Mouse (Mus musculus): Measurements from ENCODE around the gene Golga1. TPM values are rescaled to one million over a fixed set of nuclear protein-coding genes. Genes with fewer than 3 reads are reported as not detected.
A peak's percentile ranks its signal among the peaks of the same experiment; 100 is the strongest.

Golga1 gene
- polyA plus RNA-seq, 2 experiments = 30.9 to 37.9 TPM

- no peak for TF ChIP-seq POLR2A (IDR thresholded peaks at IDR 0.05; ENCODE audit: borderline replicate concordance, extremely low read depth, insufficient read depth, insufficient read length)
- H3K9me3 ChIP-seq (ENCODE audit: control insufficient read depth, low read length) = no peaks in the 10 kb centered on the region
- H3K4me1 ChIP-seq (ENCODE audit: control insufficient read depth, insufficient read depth, low read length) = peaks cover 24% of the 10 kb centered on the region
- DNase-seq (ENCODE audit: low spot score) (no peak), ATAC-seq (ENCODE audit: low FRiP score, low read depth) (no peak)
- H3K36me3 ChIP-seq (ENCODE audit: control insufficient read depth, insufficient read depth, low read length) = peaks cover 45% of the 10 kb centered on the region
- H3K4me2 ChIP-seq (replicated peaks; ENCODE audit: low read depth, low read length, severe bottlenecking) = peak overlapping the region; percentile 65
- H3K4me3 ChIP-seq (replicated peaks; ENCODE audit: low read length) = peak overlapping the region; percentile 76
- WGBS = 64% methylated on average over 5 of the region's 5 CpGs
- H3K9ac ChIP-seq (ENCODE audit: low read depth, low read length, severe bottlenecking) = peak overlapping the region; percentile 83
- no peak overlapping the region for H3K27ac ChIP-seq (replicated peaks; ENCODE audit: low read depth, low read length)
- no peaks in the 10 kb centered on the region for H3K27me3 ChIP-seq (ENCODE audit: control insufficient read depth, insufficient read depth, low read length)
These were observed 61.8 kb downstream of the Golga1 start for GRCm38 (mm10) chr2:39003512-39003911.

GRCm38 (mm10) chr2:39003106-39003505, 62.2 kb downstream of the Golga1 start:
- peaks cover 45% of the 10 kb centered on the region for H3K36me3 ChIP-seq (ENCODE audit: control insufficient read depth, insufficient read depth, low read length)
- no peak for TF ChIP-seq POLR2A (IDR thresholded peaks at IDR 0.05; ENCODE audit: borderline replicate concordance, extremely low read depth, insufficient read depth, insufficient read length)
- peak overlapping the region; percentile 83; the same call in 1 of the 2 replicates for H3K9ac ChIP-seq (ENCODE audit: low read depth, low read length, severe bottlenecking)
- H3K4me2 ChIP-seq (replicated peaks; ENCODE audit: low read depth, low read length, severe bottlenecking) = peak overlapping the region; percentile 65
- H3K4me3 ChIP-seq (replicated peaks; ENCODE audit: low read length) = peak overlapping the region; percentile 76
- DNase-seq (ENCODE audit: low spot score) = no peak
- no peaks in the 10 kb centered on the region for H3K9me3 ChIP-seq (ENCODE audit: control insufficient read depth, low read length)
- H3K27me3 ChIP-seq (ENCODE audit: control insufficient read depth, insufficient read depth, low read length) = no peaks in the 10 kb centered on the region
- peaks cover 24% of the 10 kb centered on the region for H3K4me1 ChIP-seq (ENCODE audit: control insufficient read depth, insufficient read depth, low read length)
- no peak for ATAC-seq (ENCODE audit: low FRiP score, low read depth)
- H3K27ac ChIP-seq (replicated peaks; ENCODE audit: low read depth, low read length) = no peak overlapping the region
- 50% methylated on average over 8 of the region's 8 CpGs for WGBS

- Histone ChIP-seq H3K9ac (ENCODE audit: low read depth, low read length, severe bottlenecking) (no peak overlapping the region), H3K4me3 (replicated peaks; ENCODE audit: low read length) (no peak overlapping the region), H3K9me3 (ENCODE audit: control insufficient read depth, low read length) (no peaks in the 10 kb centered on the region), H3K4me2 (replicated peaks; ENCODE audit: low read depth, low read length, severe bottlenecking) (no peak overlapping the region), H3K27ac (replicated peaks; ENCODE audit: low read depth, low read length) (no peak overlapping the region), H3K27me3 (ENCODE audit: control insufficient read depth, insufficient read depth, low read length) (no peaks in the 10 kb centered on the region), H3K36me3 (ENCODE audit: control insufficient read depth, insufficient read depth, low read length) (peaks cover 45% of the 10 kb centered on the region), H3K4me1 (ENCODE audit: control insufficient read depth, insufficient read depth, low read length) (peaks cover 22% of the 10 kb centered on the region)
- DNase-seq (ENCODE audit: low spot score) = no peak
- TF ChIP-seq POLR2A (IDR thresholded peaks at IDR 0.05; ENCODE audit: borderline replicate concordance, extremely low read depth, insufficient read depth, insufficient read length) = no peak
- no peak for ATAC-seq (ENCODE audit: low FRiP score, low read depth)
- WGBS = 84% methylated on average over 3 of the region's 3 CpGs
These were observed 63.5 kb downstream of the Golga1 start for GRCm38 (mm10) chr2:39001866-39002265.

GRCm38 (mm10) chr2:39000587-39000919, 64.8 kb downstream of the Golga1 start:
- TF ChIP-seq POLR2A (IDR thresholded peaks at IDR 0.05; ENCODE audit: borderline replicate concordance, extremely low read depth, insufficient read depth, insufficient read length) = no peak
- Histone ChIP-seq H3K9me3 (ENCODE audit: control insufficient read depth, low read length) (no peaks in the 10 kb centered on the region), H3K4me1 (ENCODE audit: control insufficient read depth, insufficient read depth, low read length) (peaks cover 15% of the 10 kb centered on the region), H3K27ac (replicated peaks; ENCODE audit: low read depth, low read length) (no peak overlapping the region), H3K27me3 (ENCODE audit: control insufficient read depth, insufficient read depth, low read length) (no peaks in the 10 kb centered on the region), H3K4me3 (replicated peaks; ENCODE audit: low read length) (no peak overlapping the region), H3K9ac (ENCODE audit: low read depth, low read length, severe bottlenecking) (no peak overlapping the region), H3K4me2 (replicated peaks; ENCODE audit: low read depth, low read length, severe bottlenecking) (no peak overlapping the region), H3K36me3 (ENCODE audit: control insufficient read depth, insufficient read depth, low read length) (peaks cover 45% of the 10 kb centered on the region)
- no peak for DNase-seq (ENCODE audit: low spot score)
- ATAC-seq (ENCODE audit: low FRiP score, low read depth) = no peak
- 86% methylated on average over 4 of the region's 4 CpGs for WGBS

GRCm38 (mm10) chr2:38999910-39000586, 65.3 kb downstream of the Golga1 start:
- Histone ChIP-seq H3K4me2 (replicated peaks; ENCODE audit: low read depth, low read length, severe bottlenecking) (no peak overlapping the region), H3K27me3 (ENCODE audit: control insufficient read depth, insufficient read depth, low read length) (no peaks in the 10 kb centered on the region), H3K27ac (replicated peaks; ENCODE audit: low read depth, low read length) (no peak overlapping the region), H3K9ac (ENCODE audit: low read depth, low read length, severe bottlenecking) (no peak overlapping the region), H3K4me3 (replicated peaks; ENCODE audit: low read length) (no peak overlapping the region), H3K9me3 (ENCODE audit: control insufficient read depth, low read length) (no peaks in the 10 kb centered on the region), H3K4me1 (ENCODE audit: control insufficient read depth, insufficient read depth, low read length) (peaks cover 15% of the 10 kb centered on the region), H3K36me3 (ENCODE audit: control insufficient read depth, insufficient read depth, low read length) (peaks cover 45% of the 10 kb centered on the region)
- DNase-seq (ENCODE audit: low spot score) (no peak), ATAC-seq (ENCODE audit: low FRiP score, low read depth) (no peak)
- 61% methylated on average over 8 of the region's 8 CpGs for WGBS
- no peak for TF ChIP-seq POLR2A (IDR thresholded peaks at IDR 0.05; ENCODE audit: borderline replicate concordance, extremely low read depth, insufficient read depth, insufficient read length)

Data from limb, embryonic 14.5 days (tissue).